Mouse (Mus musculus) liver, embryonic 12.5 days (tissue): ENCODE measurements around the gene Pard3b. TPM values are rescaled to one million over a fixed set of nuclear protein-coding genes. Genes with fewer than 3 reads are reported as not detected.

Source experiments
- ATAC-seq: fragments of 200-750 bp; cut with Nextera tagmentation; 2 replicates; pipeline ENCODE4 v1.8.0; 2017; ENCODE audit warnings: moderate number of reproducible peaks, mild to moderate bottlenecking, moderate library complexity
- H3K27ac ChIP-seq: fragments of 300-500 bp; sonication (generic); 2 replicates; pipeline ENCODE4 v1.5.1; 2016; ENCODE audit warnings: mild to moderate bottlenecking
- H3K27me3 ChIP-seq: fragments of 300-500 bp; sonication (generic); replicated peaks from 2 replicates; pipeline ENCODE4 v1.6.1; 2016; ENCODE audit warnings: mild to moderate bottlenecking, moderate library complexity
- H3K36me3 ChIP-seq: fragments of 300-500 bp; sonication (generic); 2 replicates; pipeline ENCODE4 v1.6.1; 2016; ENCODE audit warnings: mild to moderate bottlenecking, moderate library complexity
- H3K4me1 ChIP-seq: fragments of 300-500 bp; sonication (generic); 2 replicates; pipeline ENCODE4 v1.6.1; 2016
- H3K4me2 ChIP-seq: fragments of 300-500 bp; sonication (generic); 2 replicates; pipeline ENCODE4 v1.6.1; 2016; ENCODE audit warnings: mild to moderate bottlenecking, moderate library complexity
- H3K4me3 ChIP-seq: fragments of 300-500 bp; sonication (generic); 2 replicates; pipeline ENCODE4 v1.5.1; 2016; ENCODE audit warnings: mild to moderate bottlenecking, moderate library complexity
- H3K9ac ChIP-seq: fragments of 300-500 bp; sonication (generic); 2 replicates; pipeline ENCODE4 v1.6.1; 2016; ENCODE audit warnings: mild to moderate bottlenecking, moderate library complexity
- H3K9me3 ChIP-seq: fragments of 300-500 bp; sonication (generic); replicated peaks from 2 replicates; pipeline ENCODE4 v1.6.1; 2016; ENCODE audit warnings: mild to moderate bottlenecking, moderate library complexity
- WGBS: fragments of 180-500 bp; shearing (Covaris S2); methylation state at CpG from one replicate; pipeline ENCODE4 v1.1.7; 2016; ENCODE audit not compliant: insufficient replicate concordance; 5-methylcytosine and 5-hydroxymethylcytosine counted together
- polyA plus RNA-seq: library from polyadenylated mRNA; unstranded; fragments of >200 nt; fragmentation: Nextera tagmentation; extraction: Ambion mirVana; gene quantifications from 2 replicates; pipeline ENCODE4 v1.2.1, GENCODE M21; 2016

Pard3b gene
- 5.7 and 6.5 TPM in 2 replicates for polyA plus RNA-seq

- no peaks in the 10 kb centered on the region for H3K9me3 ChIP-seq
- H3K36me3 ChIP-seq: no peaks in the 10 kb centered on the region
- H3K4me1 ChIP-seq: peaks cover 13% of the 10 kb centered on the region; the same call in 1 of the 2 replicates
- WGBS: under 1% methylated on average over 60 of the region's 60 CpGs
- H3K4me2 ChIP-seq: peak within 1 kb of the TSS; percentile 88
- H3K9ac ChIP-seq: peak within 1 kb of the TSS; percentile 73
- H3K27me3 ChIP-seq: peaks cover 19% of the 10 kb centered on the region; the same call in 1 of the 2 replicates
- no peak within 1 kb of the TSS for H3K27ac ChIP-seq
- peak within 1 kb of the TSS; percentile 73 for H3K4me3 ChIP-seq
- ATAC-seq: peak; percentile 80
These were observed at the start of gene Pard3b for GRCm38 (mm10) chr1:61638347-61639111. Pard3b (plus strand) TSS chr1:61638824.

- H3K4me1 ChIP-seq: no peaks in the 10 kb centered on the region
- H3K9me3 ChIP-seq: no peaks in the 10 kb centered on the region
- no peak overlapping the region for H3K4me2 ChIP-seq
- ATAC-seq: no peak
- H3K4me3 ChIP-seq: no peak overlapping the region
- H3K27me3 ChIP-seq: no peaks in the 10 kb centered on the region
- no peaks in the 10 kb centered on the region for H3K36me3 ChIP-seq
- no peak overlapping the region for H3K9ac ChIP-seq
- H3K27ac ChIP-seq: no peak overlapping the region
These were observed 22.4 kb upstream of the Pard3b start for GRCm38 (mm10) chr1:61616176-61616575.

- no peak overlapping the region for H3K4me2 ChIP-seq
- no peaks in the 10 kb centered on the region for H3K27me3 ChIP-seq
- H3K9me3 ChIP-seq: no peaks in the 10 kb centered on the region
- H3K4me3 ChIP-seq: no peak overlapping the region
- no peaks in the 10 kb centered on the region for H3K4me1 ChIP-seq
- H3K27ac ChIP-seq: no peak overlapping the region
- H3K36me3 ChIP-seq: no peaks in the 10 kb centered on the region
- 50% methylated on average over 1 of the region's 1 CpGs for WGBS
- ATAC-seq: no peak
- H3K9ac ChIP-seq: no peak overlapping the region
These were observed 18.0 kb upstream of the Pard3b start for GRCm38 (mm10) chr1:61620651-61621050.

- WGBS: 22% methylated on average over 2 of the region's 2 CpGs
These were observed 8.8 kb upstream of the Pard3b start for GRCm38 (mm10) chr1:61629857-61630256.

GRCm38 (mm10) chr1:61639114-61640093 lies 780 bp downstream of the Pard3b start:
- peaks cover 13% of the 10 kb centered on the region; the same call in 1 of the 2 replicates for H3K4me1 ChIP-seq
- H3K9me3 ChIP-seq: no peaks in the 10 kb centered on the region
- peaks cover 19% of the 10 kb centered on the region; the same call in 1 of the 2 replicates for H3K27me3 ChIP-seq
- WGBS: 4% methylated on average over 39 of the region's 40 CpGs
- no peaks in the 10 kb centered on the region for H3K36me3 ChIP-seq
- H3K9ac ChIP-seq: peak overlapping the region; percentile 73
- H3K4me2 ChIP-seq: peak overlapping the region; percentile 88
- peak overlapping the region; percentile 73 for H3K4me3 ChIP-seq
- ATAC-seq: peak; percentile 35
- no peak overlapping the region for H3K27ac ChIP-seq

More at GRCm38 (mm10) chr1:61629857-61630256, 8.8 kb upstream of the Pard3b start:
- Histone ChIP-seq H3K9me3 (no peaks in the 10 kb centered on the region), H3K27me3 (no peaks in the 10 kb centered on the region), H3K4me3 (no peak overlapping the region), H3K9ac (no peak overlapping the region), H3K4me1 (no peaks in the 10 kb centered on the region), H3K27ac (no peak overlapping the region), H3K4me2 (no peak overlapping the region), H3K36me3 (no peaks in the 10 kb centered on the region)
- peak; percentile 54 for ATAC-seq

- no peak overlapping the region for H3K9ac ChIP-seq
- H3K9me3 ChIP-seq: no peaks in the 10 kb centered on the region
- no peaks in the 10 kb centered on the region for H3K36me3 ChIP-seq
- H3K27ac ChIP-seq: no peak overlapping the region
- H3K4me2 ChIP-seq: no peak overlapping the region
- H3K27me3 ChIP-seq: peaks cover 19% of the 10 kb centered on the region; the same call in 1 of the 2 replicates
- 16% methylated on average over 4 of the region's 4 CpGs for WGBS
- peaks cover 13% of the 10 kb centered on the region; the same call in 1 of the 2 replicates for H3K4me1 ChIP-seq
- no peak overlapping the region for H3K4me3 ChIP-seq
- no peak for ATAC-seq
These were observed 3.3 kb downstream of the Pard3b start for GRCm38 (mm10) chr1:61641880-61642279.

GRCm38 (mm10) chr1:61645062-61645461 lies 6.4 kb downstream of the Pard3b start:
- Histone ChIP-seq H3K4me2 (no peak overlapping the region), H3K36me3 (no peaks in the 10 kb centered on the region), H3K4me3 (no peak overlapping the region), H3K9me3 (no peaks in the 10 kb centered on the region), H3K27ac (no peak overlapping the region), H3K4me1 (no peaks in the 10 kb centered on the region), H3K9ac (no peak overlapping the region), H3K27me3 (no peaks in the 10 kb centered on the region)
- no peak for ATAC-seq
- 58% methylated on average over 3 of the region's 3 CpGs for WGBS

- ATAC-seq: no peak
- H3K9me3 ChIP-seq: no peaks in the 10 kb centered on the region
These were observed 11.3 kb downstream of the Pard3b start for GRCm38 (mm10) chr1:61649964-61650363.

GRCm38 (mm10) chr1:61651454-61652271 lies 13.0 kb downstream of the Pard3b start:
- Histone ChIP-seq H3K4me3 (no peak overlapping the region), H3K9ac (no peak overlapping the region), H3K27me3 (no peaks in the 10 kb centered on the region), H3K36me3 (no peaks in the 10 kb centered on the region), H3K4me2 (no peak overlapping the region), H3K9me3 (no peaks in the 10 kb centered on the region), H3K27ac (no peak overlapping the region), H3K4me1 (no peaks in the 10 kb centered on the region)
- 28% methylated on average over 1 of the region's 1 CpGs for WGBS
- ATAC-seq: no peak

More at GRCm38 (mm10) chr1:61649964-61650363, 11.3 kb downstream of the Pard3b start:
- Histone ChIP-seq H3K9ac (no peak overlapping the region), H3K4me1 (no peaks in the 10 kb centered on the region), H3K4me3 (no peak overlapping the region), H3K4me2 (no peak overlapping the region), H3K27me3 (no peaks in the 10 kb centered on the region), H3K36me3 (no peaks in the 10 kb centered on the region), H3K27ac (no peak overlapping the region)

GRCm38 (mm10) chr1:61657760-61658159 lies 19.1 kb downstream of the Pard3b start:
- no peak overlapping the region for H3K27ac ChIP-seq
- H3K36me3 ChIP-seq: no peaks in the 10 kb centered on the region
- no peaks in the 10 kb centered on the region for H3K9me3 ChIP-seq
- 76% methylated on average over 3 of the region's 3 CpGs for WGBS
- no peaks in the 10 kb centered on the region for H3K4me1 ChIP-seq
- ATAC-seq: no peak
- no peak overlapping the region for H3K4me3 ChIP-seq
- H3K4me2 ChIP-seq: no peak overlapping the region
- no peaks in the 10 kb centered on the region for H3K27me3 ChIP-seq
- H3K9ac ChIP-seq: no peak overlapping the region

GRCm38 (mm10) chr1:61659931-61660330 lies 21.3 kb downstream of the Pard3b start:
- H3K4me3 ChIP-seq: no peak overlapping the region
- no peak overlapping the region for H3K9ac ChIP-seq
- ATAC-seq: no peak
- H3K27ac ChIP-seq: no peak overlapping the region
- no peaks in the 10 kb centered on the region for H3K36me3 ChIP-seq
- no peak overlapping the region for H3K4me2 ChIP-seq
- WGBS: 42% methylated on average over 3 of the region's 3 CpGs
- no peaks in the 10 kb centered on the region for H3K27me3 ChIP-seq
- H3K4me1 ChIP-seq: no peaks in the 10 kb centered on the region
- no peaks in the 10 kb centered on the region for H3K9me3 ChIP-seq
